Mouse (Mus musculus): ENCODE measurements around the gene Klhl29.

The Klhl29 gene

DNA sequence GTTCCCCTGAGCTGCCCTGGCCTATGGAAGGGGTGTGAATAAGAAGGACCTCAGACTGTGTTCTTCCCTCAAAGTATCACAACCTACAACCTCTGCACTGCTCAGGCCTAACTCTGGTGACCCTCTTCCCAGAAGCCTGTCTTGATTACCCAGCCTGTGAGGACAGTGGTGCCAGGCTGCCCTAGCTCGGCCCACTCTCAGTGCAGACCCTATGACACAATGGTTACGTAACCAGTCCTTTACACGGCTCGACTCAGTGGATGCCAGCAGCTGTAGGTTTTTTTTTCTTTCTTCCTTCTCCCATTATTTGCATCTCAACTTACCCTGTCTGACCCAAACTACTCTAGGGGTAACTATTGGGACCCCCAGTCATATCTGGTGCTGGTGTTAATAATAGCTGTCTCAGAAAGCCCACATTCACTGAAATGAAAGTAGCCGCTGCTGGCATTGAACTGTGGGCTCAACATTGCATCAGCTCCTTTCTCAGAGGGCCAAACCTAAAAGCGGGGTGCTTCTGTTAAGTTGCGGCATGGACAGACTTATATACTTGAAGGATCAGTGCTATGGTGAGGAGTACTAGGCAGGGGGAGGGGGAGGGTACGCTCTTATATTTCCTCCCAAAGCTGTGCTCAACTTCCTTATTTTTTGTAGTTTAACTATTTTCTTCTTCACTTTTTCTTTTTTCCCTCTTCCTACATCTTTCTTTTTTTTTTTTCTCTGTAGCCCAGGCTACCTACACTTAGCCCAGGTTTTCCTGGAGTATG, 152.9 kb downstream of the Klhl29 start:
- no peak for DNase-seq (ENCODE audit: low spot score in 2 of 2)

DNA sequence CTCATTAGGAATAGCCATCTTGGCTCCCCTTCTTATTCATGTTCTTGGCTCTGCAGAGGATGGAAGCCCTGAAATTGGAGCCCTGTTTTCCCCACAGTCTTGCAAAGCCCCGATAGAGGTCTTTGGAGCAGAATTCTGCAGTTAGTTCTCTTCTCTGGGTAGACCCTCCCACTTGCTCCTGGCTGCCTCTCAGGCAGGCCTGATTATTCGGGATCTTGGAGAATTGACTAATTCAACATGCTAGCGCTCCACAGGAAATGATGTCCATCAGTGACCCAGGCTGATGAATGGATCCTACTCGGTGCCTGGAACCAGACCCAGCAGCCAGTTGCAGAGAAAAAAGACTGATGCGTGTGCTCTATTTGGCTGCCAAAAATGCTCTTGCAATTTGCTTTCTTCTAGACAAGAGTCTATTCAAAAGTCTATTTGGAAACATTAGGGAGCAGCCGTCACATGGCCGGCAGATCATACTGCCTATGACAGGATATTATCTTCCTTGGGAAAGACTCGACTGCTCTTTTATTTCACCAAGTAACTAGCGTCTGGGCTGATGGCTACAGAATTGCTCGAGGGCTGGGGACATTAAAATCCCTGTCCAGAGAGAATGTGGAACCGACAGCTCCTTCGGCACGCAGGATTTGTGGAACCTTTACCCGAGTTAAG, 155.4 kb downstream of the Klhl29 start:
- no peak for DNase-seq (ENCODE audit: low spot score in 2 of 2)

DNA sequence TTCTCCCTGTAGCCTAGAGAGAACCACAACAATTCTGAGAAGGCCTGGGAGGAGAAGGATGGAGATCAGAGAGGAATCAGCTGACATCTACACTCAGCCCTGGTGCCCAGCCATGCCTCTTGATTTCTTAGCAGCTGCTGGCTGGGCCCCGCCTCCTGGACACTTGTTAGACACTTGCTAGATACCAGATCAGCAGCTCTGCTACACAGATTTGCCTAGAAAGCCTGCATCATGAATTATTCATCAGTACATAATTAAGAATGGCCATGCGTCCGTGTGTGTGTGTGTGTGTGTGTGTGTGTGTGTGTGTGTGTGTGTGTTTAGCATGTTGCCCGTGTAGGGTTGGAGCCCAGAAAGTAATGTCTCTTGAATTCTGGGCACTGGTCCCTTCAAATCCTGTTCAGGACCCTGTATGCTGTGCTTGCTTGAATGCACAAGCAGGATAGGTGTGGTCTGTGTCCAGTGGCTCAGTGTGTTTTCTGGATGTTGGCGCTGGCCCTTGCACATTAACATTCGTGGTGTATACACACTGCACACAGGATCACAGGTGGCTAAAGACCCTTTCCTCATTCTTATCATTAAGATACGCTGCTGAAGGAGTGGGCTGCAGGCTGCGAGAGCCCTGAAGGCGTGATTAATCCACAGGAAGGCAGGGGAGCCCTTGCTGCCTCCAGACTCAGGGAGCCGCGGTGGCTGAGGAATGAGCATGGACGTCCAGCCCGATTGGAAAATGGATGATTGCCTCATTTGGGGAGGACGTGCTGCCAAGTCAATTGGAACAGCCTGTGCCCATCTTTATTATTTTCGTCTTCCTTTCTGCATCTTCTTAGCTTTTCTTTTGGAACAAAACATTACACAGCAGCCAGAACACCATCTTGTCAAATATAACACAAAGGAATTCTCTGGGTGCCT, 159.4 kb downstream of the Klhl29 start:
- DNase-seq (ENCODE audit: low spot score in 2 of 2), result no peak

DNA sequence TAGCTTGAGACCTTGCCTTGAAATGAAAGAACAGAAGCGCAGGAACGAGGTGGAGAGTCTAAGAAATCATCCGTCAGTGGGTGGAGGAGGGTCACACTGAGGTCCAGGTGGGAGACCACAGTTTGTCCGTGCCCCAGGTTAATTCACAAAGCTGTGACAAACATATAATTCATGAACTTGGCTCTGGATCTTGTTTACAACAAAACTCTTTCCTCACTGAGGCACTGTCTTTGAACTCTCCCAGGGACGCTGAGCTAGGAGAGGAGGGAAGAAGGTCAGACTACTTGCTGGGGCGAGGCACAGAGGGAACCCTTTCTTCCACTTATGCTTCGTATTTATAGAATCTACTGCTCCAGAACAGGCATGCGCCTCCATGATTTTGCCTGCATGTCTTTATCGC, 161.2 kb downstream of the Klhl29 start:
- DNase-seq (ENCODE audit: low spot score in 2 of 2), result no peak

DNA sequence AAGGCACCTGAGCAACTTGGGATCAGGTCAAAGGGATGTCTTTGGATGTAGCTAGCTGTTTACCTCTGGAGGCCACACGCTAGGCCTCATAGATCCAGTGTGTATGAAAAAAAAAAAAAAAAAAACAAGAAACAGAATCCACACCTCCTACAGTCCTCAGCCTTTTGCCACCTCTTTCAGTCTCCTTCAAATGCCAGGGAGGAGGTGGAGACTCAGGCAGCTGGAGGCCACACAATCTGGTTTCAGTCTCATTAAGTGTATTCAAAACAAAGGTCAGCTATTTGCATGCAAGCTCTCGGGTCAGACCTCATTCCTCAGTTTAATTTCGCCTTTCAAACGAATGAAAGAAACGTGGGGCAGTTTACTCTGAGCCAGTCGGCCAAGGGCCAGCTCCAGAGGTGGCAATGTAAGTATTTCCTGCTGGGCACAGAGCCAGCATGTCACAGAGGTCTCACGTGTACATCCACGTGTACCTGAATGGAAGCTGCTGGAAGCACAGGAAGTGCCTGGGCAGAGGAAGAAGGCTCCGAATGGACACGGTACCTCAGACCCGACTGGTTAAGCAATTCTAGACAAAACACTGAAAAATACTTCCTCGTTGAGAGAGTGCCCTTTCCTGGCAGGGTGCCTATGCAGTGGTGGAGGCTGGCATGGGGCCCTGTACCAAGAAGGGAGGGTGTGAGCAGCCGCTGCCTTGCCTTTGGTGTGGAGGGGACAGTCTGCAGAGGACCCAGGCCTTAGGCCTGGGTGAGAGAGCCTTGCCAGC, 162.0 kb downstream of the Klhl29 start:
- peak; percentile 70 to 81 for DNase-seq (ENCODE audit: low spot score in 2 of 2)

DNA sequence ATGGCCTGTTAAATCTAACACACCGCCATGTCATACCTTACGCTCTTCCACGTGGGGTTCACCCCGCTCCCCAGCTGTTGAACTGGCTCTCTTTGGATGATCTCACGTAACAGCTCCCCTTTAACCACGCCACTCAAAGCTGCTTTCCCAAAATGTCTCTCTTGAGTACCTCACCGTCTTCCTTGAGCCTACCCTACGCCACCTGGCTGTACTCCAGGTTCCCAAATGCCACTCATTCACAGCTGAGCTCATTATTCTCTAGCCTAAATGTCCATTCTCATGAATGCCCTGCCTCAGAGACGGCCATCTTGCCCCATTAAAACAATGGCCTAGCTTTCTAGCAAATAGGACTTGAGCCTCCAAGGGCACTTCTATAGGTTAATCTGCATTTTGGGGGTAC, 163.6 kb downstream of the Klhl29 start:
- DNase-seq (ENCODE audit: low spot score in 2 of 2), result no peak

DNA sequence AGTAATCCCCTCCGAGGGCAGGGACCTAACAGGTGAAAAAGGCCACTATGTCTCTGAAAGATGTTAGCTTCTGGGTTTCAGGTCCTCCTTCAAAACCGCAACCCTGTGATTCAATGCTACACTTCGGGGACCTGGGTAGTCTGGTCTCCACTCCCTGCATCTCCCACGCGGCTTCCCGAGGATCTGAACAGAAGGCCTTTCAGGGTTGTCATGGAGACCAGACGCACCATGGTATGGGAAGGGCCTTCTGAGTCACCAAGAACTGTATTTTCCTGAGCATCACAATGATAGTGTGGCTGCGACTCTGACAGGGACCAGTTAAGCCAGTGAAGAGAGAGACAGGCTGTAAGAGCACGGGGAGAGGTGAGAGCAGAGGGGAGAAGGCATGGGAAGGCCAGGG, 164.7 kb downstream of the Klhl29 start:
- DNase-seq (ENCODE audit: low spot score in 2 of 2), result no peak

DNA sequence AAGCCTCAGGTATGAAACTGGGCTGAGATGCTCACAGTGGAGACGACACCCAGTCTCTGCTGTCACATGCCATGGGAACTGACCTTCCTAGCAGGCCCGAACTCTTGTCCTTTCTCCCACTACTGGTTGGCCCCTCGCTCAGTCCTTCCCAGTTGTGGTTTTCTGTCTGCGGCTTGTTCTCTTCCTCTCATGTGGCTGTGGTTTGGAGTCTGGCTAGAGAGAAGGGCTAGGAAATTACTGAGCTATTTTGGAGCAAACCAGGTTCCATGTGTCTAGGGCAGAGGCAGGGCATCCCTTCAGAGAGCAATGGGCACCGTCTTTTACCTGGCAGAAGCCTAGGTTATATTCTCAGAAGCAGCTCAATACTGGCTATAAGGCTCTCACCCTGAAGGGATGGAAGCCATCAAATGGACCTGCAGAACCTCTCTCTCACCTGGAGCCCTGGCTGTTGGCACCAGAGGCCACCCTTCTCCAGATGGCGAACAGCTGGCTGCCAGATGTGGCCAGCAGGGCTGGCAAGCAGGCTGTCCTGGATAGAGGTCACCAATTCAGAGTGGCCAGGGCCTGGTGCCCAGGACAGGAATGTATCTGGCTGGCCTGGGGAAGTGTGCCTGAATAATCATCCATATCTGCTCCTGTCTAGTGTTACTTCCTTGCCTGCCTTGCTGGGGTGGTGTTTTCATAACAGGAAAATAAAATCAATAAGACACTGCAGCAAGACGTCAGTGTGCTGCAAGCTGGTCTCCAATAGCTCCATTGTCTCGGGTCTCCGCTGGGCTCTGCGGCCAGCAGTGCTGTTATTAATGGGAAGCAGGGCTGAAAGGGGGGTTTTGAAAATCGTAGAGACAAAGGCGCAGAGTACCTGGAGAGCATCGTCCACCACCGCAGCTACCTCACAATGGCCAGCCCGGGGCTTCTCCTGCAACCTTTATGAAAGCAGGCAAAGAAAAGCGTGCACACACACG, 167.3 kb downstream of the Klhl29 start:
- no peak for DNase-seq (ENCODE audit: low spot score in 2 of 2)

DNA sequence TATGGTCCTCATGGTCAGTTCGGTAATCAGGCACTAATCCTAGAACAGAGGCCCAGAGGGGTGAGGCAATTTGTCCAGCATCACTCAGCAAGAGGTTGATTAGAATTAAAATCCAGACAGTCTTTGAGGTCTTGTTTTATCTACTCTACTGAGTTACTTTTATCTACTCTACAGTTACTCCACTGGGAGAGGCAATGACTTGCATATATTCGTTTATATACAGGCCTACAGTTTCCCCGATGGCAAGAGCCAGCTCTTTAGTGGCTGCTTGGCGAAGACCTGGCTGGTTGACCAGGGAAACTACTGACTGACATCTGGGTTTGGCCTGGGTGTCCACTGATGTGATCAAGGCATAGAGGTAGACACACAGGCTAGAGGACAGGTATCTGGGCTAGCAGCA, 168.3 kb downstream of the Klhl29 start:
- no peak for DNase-seq (ENCODE audit: low spot score in 2 of 2)

DNA sequence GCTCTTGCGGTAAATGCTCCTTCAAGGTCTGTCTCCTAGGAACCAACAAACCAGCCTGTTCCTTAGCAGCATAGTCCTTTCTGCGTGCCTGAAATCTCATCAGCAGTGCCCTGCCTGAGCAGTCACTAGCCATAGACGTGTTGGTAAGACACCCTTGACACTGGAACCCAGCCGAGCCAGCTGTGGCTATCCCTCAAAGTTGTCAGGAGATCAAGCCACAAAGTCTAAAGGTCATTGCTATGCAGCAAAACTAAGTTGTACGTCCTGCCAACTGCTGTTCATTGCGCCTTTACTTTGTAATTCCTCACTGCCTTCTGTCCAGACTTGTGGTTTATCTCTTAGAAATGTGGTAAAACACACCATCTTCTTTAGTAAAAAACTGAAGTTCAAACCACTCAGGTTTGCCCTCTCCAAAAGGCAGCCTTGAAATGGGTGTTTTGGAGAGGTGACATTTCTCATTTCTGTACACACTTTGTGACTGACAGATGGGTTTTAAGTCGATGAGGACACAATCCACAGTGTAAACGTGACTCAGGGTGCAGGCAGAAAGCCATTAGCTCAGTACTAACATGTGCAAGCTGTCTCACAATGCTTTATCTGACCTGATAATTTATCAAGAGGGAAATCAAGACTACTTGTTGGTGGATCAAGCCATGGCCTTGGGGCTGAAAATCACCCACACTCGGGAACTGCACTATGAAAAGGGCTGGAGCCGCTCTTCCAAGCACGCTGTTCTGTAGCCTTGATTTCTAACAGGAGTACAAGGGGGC, 171.2 kb downstream of the Klhl29 start:
- DNase-seq (ENCODE audit: low spot score in 2 of 2), result no peak

DNA sequence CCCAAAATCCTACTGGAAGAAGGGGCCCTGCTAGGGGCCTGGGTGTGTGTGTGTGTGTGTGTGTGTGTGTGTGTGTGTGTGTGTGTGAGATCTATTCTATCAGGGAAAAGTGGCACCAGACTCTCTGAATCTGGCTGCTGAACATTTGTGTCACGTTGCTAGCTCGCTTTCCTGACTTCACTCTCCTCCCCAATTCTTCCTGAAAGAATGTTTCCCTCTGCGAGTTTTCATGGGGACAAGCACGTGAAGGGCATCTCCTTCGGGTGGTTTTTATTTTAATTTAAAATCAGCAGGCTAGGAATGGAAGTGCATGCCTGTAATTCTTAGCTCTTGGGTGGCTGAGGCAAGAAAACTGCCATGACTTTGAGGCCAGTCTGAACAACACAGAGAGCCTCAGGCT, 172.1 kb downstream of the Klhl29 start:
- DNase-seq (ENCODE audit: low spot score in 2 of 2), result no peak

DNA sequence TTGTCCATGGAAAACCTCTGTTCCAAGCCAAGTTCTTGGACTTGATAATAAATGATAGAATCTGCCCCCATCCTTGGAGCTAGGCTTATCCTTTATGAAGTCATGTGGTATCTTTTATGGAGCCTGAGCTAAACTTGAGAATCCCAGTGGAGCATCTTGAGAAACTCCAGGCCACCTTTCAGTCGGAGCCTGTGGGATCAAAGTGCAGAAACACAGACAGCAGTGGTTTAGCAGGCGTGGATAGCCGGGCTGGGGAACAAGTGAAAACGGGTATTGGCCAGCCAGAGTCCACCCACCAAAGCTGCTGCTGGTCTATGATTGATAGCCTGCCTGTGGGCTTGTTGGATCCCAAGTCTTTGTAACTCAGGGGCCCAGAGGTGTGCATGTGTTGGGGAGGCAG, 177.2 kb downstream of the Klhl29 start:
- DNase-seq (ENCODE audit: low spot score in 2 of 2), result no peak

DNA sequence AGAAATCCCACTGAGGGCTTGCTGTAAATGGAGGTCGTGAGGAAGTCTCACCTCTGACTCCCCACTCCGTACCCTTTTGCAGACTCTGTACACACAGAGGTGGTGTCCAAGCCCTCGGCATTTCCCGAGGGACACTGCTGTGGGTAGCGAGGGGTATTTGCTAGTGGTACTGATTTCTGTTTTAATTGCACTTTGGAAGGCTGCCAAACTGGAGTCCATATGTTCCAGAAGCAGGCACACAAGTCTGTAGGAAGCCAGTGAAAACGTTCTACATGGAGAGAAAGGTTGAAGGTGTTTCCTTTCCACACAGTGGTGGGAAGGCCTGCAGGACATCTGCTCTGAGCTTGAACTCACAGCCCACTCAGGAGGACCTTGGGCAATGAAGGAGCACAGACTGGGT, 181.3 kb downstream of the Klhl29 start:
- no peak for DNase-seq (ENCODE audit: low spot score in 2 of 2)

DNA sequence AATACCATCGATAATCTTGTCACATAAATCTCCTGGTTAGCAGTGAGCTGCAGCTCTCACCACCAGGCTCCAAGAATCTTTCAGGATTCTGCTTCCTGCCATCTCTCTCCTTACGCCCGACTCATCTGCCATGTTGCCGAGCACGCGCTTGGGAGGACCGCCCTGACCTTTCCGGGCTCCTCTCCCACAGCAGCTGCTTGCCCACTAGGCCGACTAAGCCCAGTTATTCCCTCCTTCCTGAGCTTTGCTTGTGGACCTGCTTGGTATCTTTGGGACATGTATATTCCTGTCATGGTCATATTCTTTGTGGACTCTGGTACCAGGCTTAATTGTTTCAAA, 183.1 kb downstream of the Klhl29 start:
- DNase-seq (ENCODE audit: low spot score in 2 of 2), result no peak

DNA sequence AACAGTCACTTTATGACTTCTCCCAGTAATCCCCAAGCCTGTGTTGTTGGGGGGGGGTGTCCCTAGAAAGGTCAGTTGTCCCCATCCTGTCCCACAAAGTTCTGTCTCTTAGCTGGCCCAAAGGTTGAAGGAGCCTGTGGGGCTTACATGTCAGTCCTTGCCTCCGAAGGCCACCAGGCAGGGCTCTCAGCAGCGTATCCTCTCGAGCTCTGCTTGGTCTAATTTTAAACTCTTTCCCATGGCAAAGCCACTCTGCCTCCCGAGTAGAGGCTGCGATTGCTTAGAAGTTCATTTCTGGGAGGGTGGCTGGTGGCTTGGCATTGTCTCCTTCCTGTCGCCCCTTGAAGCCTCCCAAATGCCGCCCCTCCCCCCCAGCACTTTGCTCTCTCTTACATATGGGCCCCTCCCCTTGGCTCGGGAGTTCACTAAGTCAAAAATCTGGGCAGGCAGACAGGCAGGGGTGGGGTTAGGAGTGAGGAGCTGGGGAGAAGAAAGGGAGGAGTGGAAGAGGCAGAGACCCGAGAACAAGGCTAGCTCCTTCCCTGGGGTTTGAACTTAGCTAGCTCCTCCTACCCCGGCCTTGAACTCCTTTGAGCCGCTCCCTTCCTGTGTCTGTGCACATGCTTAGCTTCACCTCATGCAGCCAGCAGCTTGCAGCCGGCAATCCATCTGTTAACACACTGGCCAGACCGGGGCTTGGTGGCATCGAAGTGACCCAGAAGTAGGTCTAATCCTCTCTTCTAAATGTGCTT, 183.7 kb downstream of the Klhl29 start:
- peak; percentile 78 to 81 for DNase-seq (ENCODE audit: low spot score in 2 of 2)

DNA sequence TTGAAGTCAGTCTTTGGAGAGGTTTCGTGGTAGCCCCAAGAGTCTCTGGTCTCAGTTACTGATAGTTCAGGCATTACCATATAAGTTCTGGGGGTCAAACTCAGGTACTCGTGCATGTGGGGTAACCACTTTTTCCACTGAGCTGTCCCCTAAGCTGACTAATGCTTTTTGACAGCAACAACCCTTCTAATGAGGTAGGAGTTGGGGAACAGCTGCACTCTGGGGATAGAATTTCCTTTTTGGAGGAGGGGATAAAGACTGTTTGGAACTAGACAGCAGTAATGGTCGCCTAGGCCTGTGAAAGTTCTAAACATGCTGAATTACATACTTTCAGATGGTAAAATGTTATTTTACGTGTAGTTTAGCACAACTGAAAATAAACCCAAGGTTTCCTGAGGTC, 184.3 kb downstream of the Klhl29 start:
- DNase-seq (ENCODE audit: low spot score in 2 of 2), result no peak

DNA sequence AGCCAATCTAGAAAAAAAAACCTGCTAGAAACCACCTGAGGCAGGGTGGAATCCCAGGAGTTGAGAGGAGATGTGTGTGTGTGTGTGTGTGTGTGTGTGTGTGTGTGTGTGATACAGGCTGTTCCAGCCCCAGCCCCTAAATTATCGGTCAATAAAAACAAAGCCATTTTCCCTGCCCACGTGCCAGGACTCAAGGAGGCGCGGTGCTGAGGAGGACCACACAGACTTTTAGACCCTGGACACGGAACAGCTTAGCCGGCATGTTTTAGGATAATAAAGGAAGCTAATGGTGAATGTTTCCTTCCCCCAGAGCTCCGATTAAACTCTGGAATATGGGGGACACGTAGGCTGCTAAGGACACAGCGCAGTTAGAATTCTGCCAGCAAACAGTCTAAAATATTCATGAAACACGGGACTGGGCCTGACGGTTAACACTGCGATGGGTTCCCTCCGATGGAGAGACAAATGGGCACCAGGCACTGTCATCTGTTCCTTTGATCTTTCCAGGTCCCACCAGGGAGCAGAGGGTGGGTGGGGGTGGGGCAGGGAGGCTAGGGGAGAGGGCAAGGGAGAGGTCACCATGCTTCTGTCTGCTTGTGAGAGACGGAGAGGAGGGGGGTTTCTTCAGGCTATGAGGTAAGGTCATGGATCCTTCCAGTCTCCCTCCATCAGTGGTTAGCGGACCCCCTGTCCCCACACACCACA, 185.9 kb downstream of the Klhl29 start:
- no peak for DNase-seq (ENCODE audit: low spot score in 2 of 2)

DNA sequence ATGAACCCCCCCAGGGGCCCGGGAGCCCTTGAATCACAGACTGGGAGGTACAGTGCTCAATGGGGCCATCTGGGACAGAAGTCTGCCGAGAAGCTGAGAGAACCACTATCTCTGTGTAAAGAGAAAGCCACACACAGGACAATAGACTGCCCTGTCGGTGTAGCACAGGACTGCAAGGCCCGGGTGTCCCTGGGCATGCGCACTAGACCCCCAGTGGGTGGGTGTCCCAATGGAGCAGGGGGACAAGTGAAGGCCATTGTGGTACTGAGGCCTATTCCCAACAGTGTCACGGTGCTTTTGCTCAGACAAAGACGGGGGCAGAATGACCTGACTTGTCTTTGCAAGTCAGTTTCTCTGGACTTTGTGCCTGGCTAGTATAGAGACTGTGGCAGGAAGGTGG, 186.6 kb downstream of the Klhl29 start:
- DNase-seq (ENCODE audit: low spot score in 2 of 2), result no peak

Data from urinary bladder, postnatal 4 days (tissue).